In the genomic region with DNA sequence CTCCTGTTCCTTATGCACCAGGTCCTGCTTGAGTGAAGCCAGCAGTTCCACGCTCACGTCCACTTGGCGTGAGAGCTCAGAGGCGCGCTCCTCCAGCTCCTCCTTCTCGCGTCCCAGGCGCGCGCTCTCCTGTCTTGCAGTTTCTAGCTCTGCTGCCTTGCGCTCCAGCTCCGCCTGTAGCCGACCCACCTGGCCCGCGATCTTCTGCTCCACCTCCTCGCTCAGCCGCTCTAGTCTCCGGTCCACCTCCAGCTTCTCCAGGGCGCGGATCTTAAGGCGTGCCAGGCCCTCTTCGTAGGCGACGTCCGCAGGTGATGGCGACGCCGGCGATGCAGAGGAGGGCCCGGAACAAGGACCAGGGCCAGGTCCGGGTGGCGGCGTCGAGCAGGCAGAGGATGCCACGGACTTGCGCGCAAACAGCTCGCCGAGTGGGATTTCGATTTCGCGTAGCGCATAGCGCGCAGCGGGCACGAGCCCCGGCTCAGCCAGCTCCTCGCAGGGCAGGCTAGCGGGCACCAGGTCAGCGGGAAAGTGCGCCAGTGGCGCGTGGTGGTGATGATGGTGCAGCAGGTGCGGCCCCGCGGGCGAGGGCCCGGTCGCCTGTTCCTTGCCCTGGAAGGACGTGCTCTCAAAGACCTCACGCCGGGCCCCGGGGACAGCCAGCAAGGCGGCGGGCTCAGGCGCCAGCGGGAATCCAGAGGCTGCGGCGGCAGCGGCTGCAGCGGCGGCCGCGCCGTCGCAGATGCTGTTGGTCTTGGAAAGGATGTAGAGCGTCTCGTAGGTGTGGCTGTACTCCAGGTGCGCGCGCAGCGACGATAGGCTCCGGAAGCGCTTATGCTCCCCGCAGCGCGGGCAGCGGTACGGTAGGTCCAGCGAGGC, we compare ENCODE assay signal across 7 mouse cellular contexts. TPM values are rescaled to one million over a fixed set of nuclear protein-coding genes. Genes with fewer than 3 reads are reported as not detected.
DNase-seq lines count a peak whose midpoint lies in the region; ATAC-seq lines count a peak whose summit lies in the region.

No protein-coding gene starts in this region.

- H3K9me3 ChIP-seq in neural tube, embryonic 13.5 days, result no peaks in the 10 kb centered on the region

- H3K27me3 ChIP-seq in neural tube, embryonic 13.5 days, result peaks cover 64% of the 10 kb centered on the region

- peaks cover 23% of the 10 kb centered on the region for H3K4me1 ChIP-seq in neural tube, embryonic 13.5 days (replicated peaks)

- DNase-seq in lung, postnatal 36 days, result peak; percentile 8
- no peak for DNase-seq in lung, postnatal 14 days
- DNase-seq in cerebellum, postnatal 36 days, result peak; percentile 42 to 44
- peak; percentile 71 for DNase-seq in induced T-regulatory cell, adult 2 months (ENCODE audit: low read depth)
- no peak for DNase-seq in layer of hippocampus, postnatal 25 days (ENCODE audit: extremely low spot score in 1 of 2, low spot score in 1 of 2)
- DNase-seq in gastrocnemius, postnatal 25 days, result no peak

- no peak for ATAC-seq in neural tube, embryonic 13.5 days (ENCODE audit: low read depth)

- H3K9ac ChIP-seq in neural tube, embryonic 13.5 days, result peak overlapping the region; percentile 49

- 4% methylated on average over 92 of the region's 92 CpGs for WGBS in neural tube, embryonic 13.5 days

- H3K4me2 ChIP-seq in neural tube, embryonic 13.5 days, result peak overlapping the region; percentile 51

- H3K27ac ChIP-seq in neural tube, embryonic 13.5 days (replicated peaks), result no peak overlapping the region

- H3K36me3 ChIP-seq in neural tube, embryonic 13.5 days, result peaks cover 12% of the 10 kb centered on the region; the same call in 1 of the 2 replicates

- H3K4me3 ChIP-seq in neural tube, embryonic 13.5 days, result peak overlapping the region; percentile 35

RNA-seq across cellular contexts. Expression of a gene that starts 18.7 kb away (rescaled TPM):
- polyA plus RNA-seq in neural tube, embryonic 13.5 days (2015; fragmentation: Nextera tagmentation; extraction: Ambion mirVana), result 4.8 TPM in 2 replicates
- total RNA-seq in layer of hippocampus, postnatal 25 days (2021), result 10 to 100 TPM; 95.1 to 98.5 TPM
- not detected for total RNA-seq in gastrocnemius, postnatal 25 days (2021)

RNA-seq across cellular contexts. Expression of a gene that starts 29.3 kb away (rescaled TPM):
- not detected in 2 replicates for polyA plus RNA-seq in neural tube, embryonic 13.5 days (2015; fragmentation: Nextera tagmentation; extraction: Ambion mirVana)
- total RNA-seq in layer of hippocampus, postnatal 25 days (2021), result 10 to 100 TPM; 26.8 to 28.1 TPM
- total RNA-seq in gastrocnemius, postnatal 25 days (2021), result not detected

RNA-seq across cellular contexts. Expression of a gene that starts 32.3 kb away (rescaled TPM):
- polyA plus RNA-seq in neural tube, embryonic 13.5 days (2015; fragmentation: Nextera tagmentation; extraction: Ambion mirVana), result 24.4 and 25.0 TPM in 2 replicates
- total RNA-seq in layer of hippocampus, postnatal 25 days (2021), result 10 to 100 TPM; 15.8 to 17.9 TPM
- total RNA-seq in gastrocnemius, postnatal 25 days (2021), result 10 to 100 TPM; 12.4 to 14.6 TPM

RNA-seq across cellular contexts. Expression of a gene that starts 32.8 kb away (rescaled TPM):
- 564 and 592 TPM in 2 replicates for polyA plus RNA-seq in neural tube, embryonic 13.5 days (2015; fragmentation: Nextera tagmentation; extraction: Ambion mirVana)
- total RNA-seq in layer of hippocampus, postnatal 25 days (2021), result 100 to 1,000 TPM; 194 to 226 TPM
- 100 to 1,000 TPM; 108 to 109 TPM for total RNA-seq in gastrocnemius, postnatal 25 days (2021)

RNA-seq across cellular contexts. Expression of a gene that starts 52.3 kb away (rescaled TPM):
- 54.0 and 61.6 TPM in 2 replicates for polyA plus RNA-seq in neural tube, embryonic 13.5 days (2015; fragmentation: Nextera tagmentation; extraction: Ambion mirVana)
- 10 to 100 TPM; 38.9 to 40.9 TPM for total RNA-seq in layer of hippocampus, postnatal 25 days (2021)
- 1 to 10 TPM; 5.8 to 6.1 TPM for total RNA-seq in gastrocnemius, postnatal 25 days (2021)

Comparison
In these comparisons a context has a peak if more than half of its experiments do, and no peak if none do; other contexts are left out.
1. DNase-seq: peak in lung, postnatal 36 days (single experiment), cerebellum, postnatal 36 days (2 of 2) and induced T-regulatory cell, adult 2 months (single experiment); none in lung, postnatal 14 days (single experiment), layer of hippocampus, postnatal 25 days (0 of 2) and gastrocnemius, postnatal 25 days (single experiment).
2. RNA of a gene that starts 18.7 kb away (total RNA-seq): 95.1 to 98.5 TPM in layer of hippocampus, postnatal 25 days; not detected in gastrocnemius, postnatal 25 days; every median in the first group is over 10 times any median in the second.
3. RNA of a gene that starts 29.3 kb away (total RNA-seq): 26.8 to 28.1 TPM in layer of hippocampus, postnatal 25 days; not detected in gastrocnemius, postnatal 25 days; every median in the first group is over 10 times any median in the second.